Mouse (Mus musculus) olfactory bulb, adult 2 months (tissue): ENCODE measurements around the gene Zc3h4. TPM values are rescaled to one million over a fixed set of nuclear protein-coding genes. Genes with fewer than 3 reads are reported as not detected.

Experiments used
- H3K27ac ChIP-seq: fragments of 200-500 bp; 2 replicates; pipeline ENCODE4 v1.5.1; 2012; ENCODE audit warnings: low read depth, low read length; ENCODE audit not compliant: insufficient read depth
- H3K4me1 ChIP-seq: fragments of 200-500 bp; 2 replicates; pipeline ENCODE4 v1.6.1; 2012; ENCODE audit warnings: low read length; ENCODE audit not compliant: control insufficient read depth, insufficient read depth
- H3K4me3 ChIP-seq: fragments of 200-500 bp; 2 replicates; pipeline ENCODE4 v1.5.1; 2012; ENCODE audit warnings: mild to moderate bottlenecking, low read depth, low read length, moderate library complexity; ENCODE audit not compliant: insufficient read depth
- CTCF ChIP-seq: fragments of 200-500 bp; IDR thresholded peaks from 2 replicates; pipeline ENCODE4 v1.5.1; 2012; ENCODE audit warnings: low read depth, mild to moderate bottlenecking, low read length, moderate library complexity; ENCODE audit not compliant: insufficient read depth
- POLR2A ChIP-seq: fragments of 200-500 bp; IDR thresholded peaks from 2 replicates; pipeline ENCODE4 v1.6.1; 2012; ENCODE audit warnings: mild to moderate bottlenecking, low read depth, low read length, moderate library complexity; ENCODE audit not compliant: insufficient read depth
- WGBS: fragments of 180-500 bp; shearing (Covaris S2); methylation state at CpG from one replicate; pipeline ENCODE4 v1.1.7; 2018; 5-methylcytosine and 5-hydroxymethylcytosine counted together
- polyA plus RNA-seq: library from polyadenylated mRNA; stranded (reverse); fragments of >200 nt; gene quantifications from 2 replicates; pipeline ENCODE4 v1.2.4, GENCODE M21; 2012; ENCODE audit warnings: low replicate concordance; ENCODE audit not compliant: missing spikeins, insufficient read depth, insufficient read length

The Zc3h4 gene
- polyA plus RNA-seq, 1 experiment: 372 TPM

DNA sequence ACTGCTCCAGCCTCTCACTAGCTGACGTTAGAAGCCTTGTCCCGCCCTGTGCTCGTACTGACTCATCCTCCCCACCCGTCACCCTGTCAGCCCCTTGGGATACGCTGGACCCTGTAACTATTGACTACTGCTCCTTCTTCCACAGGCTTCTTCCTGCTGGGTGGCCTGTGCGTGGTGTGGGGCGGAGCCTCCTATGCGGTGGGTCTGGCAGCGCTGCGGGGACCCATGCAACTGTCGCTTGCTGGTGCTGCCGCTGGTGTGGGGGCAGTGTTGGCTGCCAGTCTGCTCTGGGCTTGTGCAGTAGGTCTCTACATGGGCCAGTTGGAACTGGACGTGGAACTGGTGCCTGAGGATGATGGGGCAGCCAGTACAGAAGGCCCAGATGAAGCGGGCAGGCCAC is 54.3 kb downstream of the Zc3h4 start:
- TF ChIP-seq CTCF (no peak), POLR2A (no peak)
- H3K4me3 ChIP-seq: no peak overlapping the region
- H3K4me1 ChIP-seq: peaks cover 6% of the 10 kb centered on the region
- WGBS: 92% methylated on average over 14 of the region's 14 CpGs
- H3K27ac ChIP-seq: no peak overlapping the region

DNA sequence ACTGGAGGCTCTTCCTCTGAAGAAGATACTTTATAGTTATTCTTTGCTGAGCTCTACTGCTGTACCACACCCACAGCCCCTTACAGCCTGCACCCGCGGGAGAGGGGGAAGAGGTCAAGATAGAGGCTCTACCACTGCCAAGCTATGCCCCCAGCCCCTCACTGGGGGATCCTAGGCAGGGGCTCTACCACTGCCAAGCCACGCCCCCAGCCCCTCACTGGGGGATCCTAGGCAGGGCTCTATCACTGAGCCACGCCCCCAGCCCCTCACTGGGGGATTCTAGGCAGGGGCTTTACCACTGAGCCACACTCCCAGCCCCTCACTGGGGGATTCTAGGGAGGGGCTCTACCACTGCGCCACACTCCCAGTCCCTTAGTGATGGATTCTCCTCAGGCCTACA is 55.6 kb downstream of the Zc3h4 start:
- Histone ChIP-seq H3K27ac (no peak overlapping the region), H3K4me1 (peaks cover 6% of the 10 kb centered on the region), H3K4me3 (no peak overlapping the region)
- TF ChIP-seq POLR2A (no peak), CTCF (no peak)
- WGBS: 89% methylated on average over 5 of the region's 5 CpGs

DNA sequence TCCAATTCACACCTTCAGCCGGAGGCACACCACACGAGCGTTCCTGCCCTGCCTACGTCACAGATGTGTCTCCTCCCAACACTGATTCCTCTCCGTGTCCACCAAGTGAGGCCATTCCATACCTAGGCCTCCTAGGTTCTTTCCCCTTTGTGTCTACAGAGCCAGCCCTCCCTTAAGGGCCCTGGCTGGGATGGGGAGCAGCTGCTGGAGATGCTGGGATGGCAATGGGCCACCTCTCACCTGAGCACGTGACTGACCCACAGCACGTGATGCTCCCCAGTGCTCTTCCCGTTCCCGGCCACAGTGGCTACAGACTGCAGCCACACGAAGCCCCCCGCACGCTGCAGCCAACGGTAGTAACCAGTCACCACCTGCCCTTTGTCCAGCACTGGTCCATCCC is 59.9 kb downstream of the Zc3h4 start:
- 72% methylated on average over 13 of the region's 13 CpGs for WGBS
- TF ChIP-seq CTCF (no peak), POLR2A (no peak)
- Histone ChIP-seq H3K4me3 (no peak overlapping the region), H3K4me1 (no peaks in the 10 kb centered on the region), H3K27ac (no peak overlapping the region)

DNA sequence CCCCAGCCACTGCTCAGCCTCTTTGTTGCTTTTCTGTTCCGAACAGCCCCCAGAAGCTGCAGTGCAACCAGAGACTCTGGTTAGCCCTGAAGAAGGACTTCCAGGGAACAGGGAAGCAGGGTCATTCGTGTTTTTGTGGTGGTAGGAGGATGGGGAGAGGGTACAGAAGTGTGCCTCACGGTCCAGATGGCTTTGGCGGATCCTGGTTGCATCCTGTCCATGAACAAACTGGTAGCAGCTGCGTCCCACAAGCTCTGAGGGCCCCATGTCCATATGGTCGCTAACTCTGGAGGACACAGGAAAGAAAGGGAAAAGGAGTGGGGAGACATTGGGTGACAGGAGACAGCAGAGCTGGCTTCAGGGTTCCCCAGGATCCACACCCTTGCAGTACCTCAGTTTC is 60.4 kb downstream of the Zc3h4 start:
- no peak for TF ChIP-seq CTCF
- TF ChIP-seq POLR2A: no peak
- 70% methylated on average over 6 of the region's 6 CpGs for WGBS
- H3K27ac ChIP-seq: no peak overlapping the region
- H3K4me1 ChIP-seq: no peaks in the 10 kb centered on the region
- no peak overlapping the region for H3K4me3 ChIP-seq

DNA sequence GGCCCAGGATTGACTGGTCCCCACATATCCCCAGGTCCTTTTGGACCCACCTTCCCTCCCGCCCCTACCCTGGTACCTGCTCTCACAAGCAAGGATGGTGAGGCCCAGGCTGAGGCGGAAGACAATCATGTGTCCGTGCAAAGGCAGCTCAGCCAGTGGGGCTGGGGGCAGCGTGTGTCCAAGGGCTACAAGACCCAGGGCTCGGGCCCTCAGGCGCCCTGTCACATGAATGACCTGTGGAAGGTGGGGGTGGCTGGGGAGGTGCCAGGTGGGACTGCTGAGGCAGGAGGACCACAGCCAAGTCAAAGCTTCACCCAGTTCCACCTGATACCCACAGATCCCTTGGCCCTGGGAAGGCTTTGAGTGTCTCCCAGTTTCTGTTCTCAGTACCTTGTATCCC is 61.0 kb downstream of the Zc3h4 start:
- Histone ChIP-seq H3K27ac (no peak overlapping the region), H3K4me1 (no peaks in the 10 kb centered on the region), H3K4me3 (no peak overlapping the region)
- TF ChIP-seq CTCF (no peak), POLR2A (no peak)
- 81% methylated on average over 6 of the region's 6 CpGs for WGBS

DNA sequence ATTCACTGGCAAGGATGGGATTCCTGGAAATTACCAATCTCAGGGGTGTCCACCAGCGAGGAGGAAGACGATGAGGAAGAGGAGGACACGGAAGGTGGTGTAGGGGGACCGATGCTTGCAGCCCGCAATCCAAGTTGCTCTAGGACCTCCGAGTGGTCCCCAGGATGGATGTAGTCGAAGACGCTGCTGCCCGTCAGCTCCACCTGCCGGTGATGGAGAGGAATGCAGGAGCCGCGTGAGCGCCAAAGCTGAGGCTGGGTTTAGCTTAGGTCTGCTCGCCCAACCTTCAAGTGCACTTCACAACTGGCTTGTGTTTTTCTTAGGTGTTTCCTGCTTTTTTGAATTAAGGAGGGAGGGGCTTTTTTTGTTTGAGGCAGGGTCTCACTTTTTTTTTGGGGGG is 62.5 kb downstream of the Zc3h4 start:
- no peak overlapping the region for H3K4me3 ChIP-seq
- H3K4me1 ChIP-seq: no peaks in the 10 kb centered on the region
- WGBS: under 1% methylated on average over 14 of the region's 14 CpGs
- no peak overlapping the region for H3K27ac ChIP-seq
- no peak for TF ChIP-seq POLR2A
- TF ChIP-seq CTCF: peak; percentile 88

DNA sequence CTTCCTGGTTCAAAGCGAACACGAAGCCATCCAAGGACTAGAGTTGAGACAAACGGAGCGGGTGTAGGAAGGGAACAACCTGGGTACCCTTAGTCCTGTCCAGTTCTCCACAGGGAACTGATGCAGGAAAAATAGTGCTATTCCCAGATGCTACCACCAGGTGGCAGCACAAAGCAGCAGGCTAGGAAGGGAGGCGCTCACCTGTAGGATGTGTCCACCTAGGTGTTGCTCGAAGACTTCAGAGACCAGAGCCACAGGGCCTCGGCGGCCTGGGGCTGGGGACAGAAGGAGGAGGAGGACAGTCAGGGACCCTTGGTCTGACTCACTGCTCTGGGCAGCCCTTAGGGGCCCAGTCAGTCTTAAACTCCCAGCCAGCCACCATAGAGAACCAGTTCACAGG is 64.5 kb downstream of the Zc3h4 start:
- WGBS: 10% methylated on average over 8 of the region's 8 CpGs
- Histone ChIP-seq H3K4me3 (no peak overlapping the region), H3K27ac (no peak overlapping the region), H3K4me1 (no peaks in the 10 kb centered on the region)
- peak; percentile 81; the same call in 1 of the 2 replicates for TF ChIP-seq CTCF
- no peak for TF ChIP-seq POLR2A

DNA sequence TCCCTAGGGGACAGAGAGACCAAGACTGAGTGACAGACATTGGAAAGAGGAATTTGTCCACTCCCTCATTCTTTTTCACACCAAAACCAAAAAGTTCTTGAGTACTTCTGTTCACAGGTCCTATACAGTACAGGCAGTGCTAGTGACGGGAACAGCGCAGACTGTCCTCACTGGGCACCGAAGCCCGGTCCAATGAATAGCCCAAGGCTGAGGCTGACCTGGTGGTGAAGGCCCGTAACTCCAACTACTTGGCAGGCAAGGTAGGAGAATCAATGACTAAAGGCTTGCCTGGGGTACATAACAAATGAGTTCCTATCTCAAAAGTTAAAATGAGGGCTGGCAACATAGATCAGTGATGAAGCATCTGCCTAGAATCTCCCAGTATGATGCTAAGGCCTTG is 64.9 kb downstream of the Zc3h4 start:
- H3K4me3 ChIP-seq: no peak overlapping the region
- no peak for TF ChIP-seq CTCF
- TF ChIP-seq POLR2A: no peak
- no peaks in the 10 kb centered on the region for H3K4me1 ChIP-seq
- WGBS: 89% methylated on average over 5 of the region's 5 CpGs
- H3K27ac ChIP-seq: no peak overlapping the region

DNA sequence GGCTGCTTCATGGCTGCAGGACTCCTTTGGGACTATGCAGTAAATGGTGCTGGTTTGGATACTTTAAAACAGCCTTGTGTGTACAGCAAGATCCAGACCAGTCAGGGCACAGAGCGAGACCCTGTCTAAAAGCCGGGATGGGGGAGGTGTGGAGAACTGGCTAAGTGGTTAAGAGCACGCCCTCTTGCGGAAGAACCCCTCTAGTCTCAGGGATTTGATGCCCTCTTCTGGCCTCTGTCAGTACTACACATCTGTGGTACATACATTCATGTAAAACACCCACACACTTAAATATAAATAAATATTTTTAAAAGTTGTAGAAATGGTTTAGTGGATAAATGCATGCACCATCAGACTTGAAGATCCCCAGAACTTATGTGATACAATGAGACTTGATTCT is 65.9 kb downstream of the Zc3h4 start:
- H3K4me3 ChIP-seq: no peak overlapping the region
- no peaks in the 10 kb centered on the region for H3K4me1 ChIP-seq
- H3K27ac ChIP-seq: no peak overlapping the region
- WGBS: 70% methylated on average over 4 of the region's 4 CpGs
- TF ChIP-seq POLR2A (no peak), CTCF (no peak)

DNA sequence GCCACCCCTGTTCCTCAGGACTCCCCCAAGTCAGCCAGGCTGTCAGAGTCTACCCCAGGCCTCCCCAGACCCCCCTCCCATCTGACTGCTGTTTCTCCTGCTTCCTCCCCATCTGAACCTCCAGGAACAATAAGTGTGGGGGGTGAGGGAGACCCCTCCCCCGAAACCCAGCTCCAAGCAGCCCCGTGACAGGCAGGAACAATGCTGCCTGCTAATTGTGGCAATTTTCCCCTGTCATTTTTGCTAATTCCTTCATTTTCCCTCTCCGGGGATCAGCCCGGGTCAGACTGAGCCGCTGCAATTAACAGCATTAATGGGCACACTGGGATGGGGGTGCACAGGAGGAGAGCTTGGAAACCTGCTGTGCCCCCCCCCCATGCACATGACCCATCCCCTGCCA is 67.4 kb downstream of the Zc3h4 start:
- WGBS: 6% methylated on average over 5 of the region's 5 CpGs
- no peak overlapping the region for H3K4me3 ChIP-seq
- no peak overlapping the region for H3K27ac ChIP-seq
- H3K4me1 ChIP-seq: peaks cover 4% of the 10 kb centered on the region; the same call in 1 of the 2 replicates
- TF ChIP-seq POLR2A: no peak
- no peak for TF ChIP-seq CTCF

DNA sequence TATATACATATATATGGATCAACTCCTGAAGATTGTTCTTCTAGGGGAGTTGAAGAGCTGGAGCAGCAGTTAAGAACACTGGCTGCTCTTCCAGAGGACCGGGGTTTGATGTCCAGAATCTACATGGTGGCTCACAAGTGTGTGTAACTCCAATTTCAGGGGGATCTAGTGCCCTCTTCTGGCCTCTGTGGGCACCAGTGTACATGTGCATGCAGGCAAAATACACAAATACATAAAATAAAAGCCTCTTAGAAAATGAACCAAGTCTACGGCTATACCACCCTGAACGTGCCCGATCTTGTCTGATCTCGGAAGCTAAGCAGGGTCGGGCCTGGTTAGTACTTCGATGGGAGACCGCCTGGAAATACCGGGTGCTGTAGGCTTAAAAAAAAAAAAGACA is 70.8 kb downstream of the Zc3h4 start:
- whole genome bisulfite sequencing: 45% methylated on average over 9 of the region's 9 CpGs
- no peak overlapping the region for H3K27ac ChIP-seq
- no peak overlapping the region for H3K4me3 ChIP-seq
- peaks cover 20% of the 10 kb centered on the region for H3K4me1 ChIP-seq
- no peak for TF ChIP-seq POLR2A
- TF ChIP-seq CTCF: no peak
